Mouse (Mus musculus) heart, adult 2 months (tissue): ENCODE measurements around the gene Nos1ap.

Experiments used
- CTCF ChIP-seq: fragments of 200-600 bp; IDR thresholded peaks from 2 replicates; pipeline ENCODE4 v1.8.1; 2022; ENCODE audit warnings: antibody characterized with exemption, mild to moderate bottlenecking, moderate library complexity
- EP300 ChIP-seq: fragments of 200-500 bp; IDR thresholded peaks from 2 replicates; pipeline ENCODE4 v1.6.1; 2011; ENCODE audit warnings: low read depth, low read length, control low read depth; ENCODE audit not compliant: insufficient read depth
- POLR2A ChIP-seq: fragments of 200-500 bp; IDR thresholded peaks from 2 replicates; pipeline ENCODE4 v1.6.1; 2011; ENCODE audit warnings: mild to moderate bottlenecking, low read depth, low read length, control low read depth; ENCODE audit not compliant: insufficient read depth

DNA sequence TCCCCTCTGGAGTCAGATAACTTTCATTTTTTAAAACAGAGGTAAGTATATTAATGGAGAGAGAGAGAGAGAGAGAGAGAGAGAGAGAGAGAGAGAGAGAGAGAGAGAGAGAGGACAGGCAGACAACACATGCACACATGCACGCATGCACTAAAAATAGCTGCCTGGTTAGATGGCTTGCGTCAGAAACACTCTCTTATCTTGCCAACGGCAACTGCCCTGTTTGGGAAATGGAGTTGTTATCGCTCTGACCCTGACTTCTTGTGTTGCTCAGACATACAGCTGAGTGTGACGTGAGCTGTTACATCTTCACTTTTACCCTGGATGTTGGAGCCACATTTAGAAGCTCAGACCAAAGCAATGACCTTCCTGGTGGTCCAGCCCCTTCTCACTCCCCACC lies 33.3 kb upstream of the Nos1ap start:
- TF ChIP-seq CTCF (no peak), POLR2A (no peak), EP300 (peak; percentile 89)
